Mouse (Mus musculus): ENCODE measurements around the gene Spg7. TPM values are rescaled to one million over a fixed set of nuclear protein-coding genes. Genes with fewer than 3 reads are reported as not detected.
A peak's percentile ranks its signal among the peaks of the same experiment; 100 is the strongest.

The Spg7 gene
- polyA plus RNA-seq, 1 experiment from 2014 or later, result 47.2 TPM

- Histone ChIP-seq H3K9ac (replicated peaks) (no peak overlapping the region), H3K27me3 (no peaks in the 10 kb centered on the region), H3K4me1 (peaks cover 21% of the 10 kb centered on the region), H3K27ac (replicated peaks) (0 out of 2 replicates have a peak overlapping the region, but pooled peaks have one; percentile 27), H3K4me3 (no peak overlapping the region), H3K4me2 (replicated peaks) (no peak overlapping the region), H3K9me3 (no peaks in the 10 kb centered on the region), H3K36me3 (no peaks in the 10 kb centered on the region)
- peak; percentile 44; the same call in 1 of the 2 replicates for ATAC-seq (replicated peaks)
- WGBS, result 61% methylated on average over 14 of the region's 14 CpGs
Observed at GRCm38 (mm10) chr8:123141741-123142462, 79.2 kb downstream of the Spg7 start.

GRCm38 (mm10) chr8:123145279-123145678, 82.5 kb downstream of the Spg7 start:
- ATAC-seq (replicated peaks), result no peak
- Histone ChIP-seq H3K4me3 (no peak overlapping the region), H3K4me1 (peaks cover 5% of the 10 kb centered on the region; the same call in 1 of the 2 replicates), H3K27me3 (no peaks in the 10 kb centered on the region), H3K36me3 (no peaks in the 10 kb centered on the region), H3K27ac (replicated peaks) (no peak overlapping the region), H3K4me2 (replicated peaks) (no peak overlapping the region), H3K9ac (replicated peaks) (no peak overlapping the region), H3K9me3 (no peaks in the 10 kb centered on the region)
- WGBS, result 60% methylated on average over 6 of the region's 6 CpGs

- Histone ChIP-seq H3K27me3 (no peaks in the 10 kb centered on the region), H3K9ac (replicated peaks) (no peak overlapping the region), H3K4me3 (no peak overlapping the region), H3K36me3 (no peaks in the 10 kb centered on the region), H3K4me1 (peaks cover 5% of the 10 kb centered on the region; the same call in 1 of the 2 replicates), H3K9me3 (no peaks in the 10 kb centered on the region), H3K4me2 (replicated peaks) (no peak overlapping the region), H3K27ac (replicated peaks) (no peak overlapping the region)
- WGBS, result 71% methylated on average over 7 of the region's 7 CpGs
- no peak for ATAC-seq (replicated peaks)
Observed at GRCm38 (mm10) chr8:123146390-123146789, 83.6 kb downstream of the Spg7 start.

Small RNA genes within 50 kb of the gene (microRNA-seq; reads per million reads assigned to microRNA genes)
- gene Mir7079 (not detected), gene Mir7080 (not detected)

Other genes with a start within 250 kb of the Spg7 start
- 1.2 TPM in 2 replicates for gene Cdh15, start 215.0 kb upstream of the Spg7 start, polyA plus RNA-seq (2015; fragmentation: Nextera tagmentation; extraction: Ambion mirVana)
- gene Ankrd11, start 20.7 kb upstream of the Spg7 start, polyA plus RNA-seq (2015; fragmentation: Nextera tagmentation; extraction: Ambion mirVana), result 53.3 and 76.2 TPM in 2 replicates
- gene Rpl13, start 39.4 kb downstream of the Spg7 start, polyA plus RNA-seq (2015; fragmentation: Nextera tagmentation; extraction: Ambion mirVana), result 886 and 899 TPM in 2 replicates
- gene Cpne7, start 54.4 kb downstream of the Spg7 start, polyA plus RNA-seq (2015; fragmentation: Nextera tagmentation; extraction: Ambion mirVana), result 2.5 and 3.2 TPM in 2 replicates
- 0.69 and 1.0 TPM in 2 replicates for gene Sult5a1, start 95.4 kb downstream of the Spg7 start, polyA plus RNA-seq (2015; fragmentation: Nextera tagmentation; extraction: Ambion mirVana)
- 0.11 TPM in 1 of 2 replicates, not detected in the other for gene Dpep1, start 123.3 kb downstream of the Spg7 start, polyA plus RNA-seq (2015; fragmentation: Nextera tagmentation; extraction: Ambion mirVana)
- gene Chmp1a, start 149.8 kb downstream of the Spg7 start, polyA plus RNA-seq (2015; fragmentation: Nextera tagmentation; extraction: Ambion mirVana), result 229 and 239 TPM in 2 replicates
- gene Spata33, start 149.9 kb downstream of the Spg7 start, polyA plus RNA-seq (2015; fragmentation: Nextera tagmentation; extraction: Ambion mirVana), result 5.0 and 5.1 TPM in 2 replicates
- gene Cdk10, start 161.9 kb downstream of the Spg7 start, polyA plus RNA-seq (2015; fragmentation: Nextera tagmentation; extraction: Ambion mirVana), result 45.9 and 49.2 TPM in 2 replicates
- 4.0 and 4.8 TPM in 2 replicates for gene Spata2l, start 173.3 kb downstream of the Spg7 start, polyA plus RNA-seq (2015; fragmentation: Nextera tagmentation; extraction: Ambion mirVana)
- gene Zfp276, start 191.3 kb downstream of the Spg7 start, polyA plus RNA-seq (2015; fragmentation: Nextera tagmentation; extraction: Ambion mirVana), result 26.1 and 26.5 TPM in 2 replicates
- gene Vps9d1, start 191.4 kb downstream of the Spg7 start, polyA plus RNA-seq (2015; fragmentation: Nextera tagmentation; extraction: Ambion mirVana), result 46.8 and 47.2 TPM in 2 replicates

Measured in forebrain, embryonic 15.5 days (tissue).